Mouse (Mus musculus): Measurements from ENCODE around the gene Krtap19-5. TPM values are rescaled to one million over a fixed set of nuclear protein-coding genes. Genes with fewer than 3 reads are reported as not detected.

Krtap19-5 gene
- polyA plus RNA-seq, 1 experiment from 2014 or later = not detected

Other genes with a start within 250 kb of the Krtap19-5 start
- not detected in 2 replicates for gene Krtap26-1, start 248.7 kb downstream of the Krtap19-5 start, polyA plus RNA-seq (2015; fragmentation: Nextera tagmentation; extraction: Ambion mirVana)
- gene Krtap27-1, start 224.8 kb downstream of the Krtap19-5 start, polyA plus RNA-seq (2015; fragmentation: Nextera tagmentation; extraction: Ambion mirVana) = not detected in 2 replicates
- gene 2310061N02Rik, start 188.5 kb downstream of the Krtap19-5 start, polyA plus RNA-seq (2015; fragmentation: Nextera tagmentation; extraction: Ambion mirVana) = not detected in 2 replicates
- gene Krtap13-1, start 167.6 kb downstream of the Krtap19-5 start, polyA plus RNA-seq (2015; fragmentation: Nextera tagmentation; extraction: Ambion mirVana) = not detected in 2 replicates
- gene Krtap13, start 144.8 kb downstream of the Krtap19-5 start, polyA plus RNA-seq (2015; fragmentation: Nextera tagmentation; extraction: Ambion mirVana) = not detected in 2 replicates
- not detected in 2 replicates for gene 2310034C09Rik, start 137.6 kb downstream of the Krtap19-5 start, polyA plus RNA-seq (2015; fragmentation: Nextera tagmentation; extraction: Ambion mirVana)
- not detected in 2 replicates for gene 2310057N15Rik, start 122.3 kb downstream of the Krtap19-5 start, polyA plus RNA-seq (2015; fragmentation: Nextera tagmentation; extraction: Ambion mirVana)
- not detected in 2 replicates for gene Gm5965, start 118.6 kb downstream of the Krtap19-5 start, polyA plus RNA-seq (2015; fragmentation: Nextera tagmentation; extraction: Ambion mirVana)
- gene Gm20741, start 84.2 kb downstream of the Krtap19-5 start, polyA plus RNA-seq (2015; fragmentation: Nextera tagmentation; extraction: Ambion mirVana) = not detected in 2 replicates
- not detected in 2 replicates for gene Krtap15, start 76.2 kb downstream of the Krtap19-5 start, polyA plus RNA-seq (2015; fragmentation: Nextera tagmentation; extraction: Ambion mirVana)
- gene Krtap14, start 70.3 kb downstream of the Krtap19-5 start, polyA plus RNA-seq (2015; fragmentation: Nextera tagmentation; extraction: Ambion mirVana) = not detected in 2 replicates
- not detected in 2 replicates for gene Krtap19-1, start 27.0 kb downstream of the Krtap19-5 start, polyA plus RNA-seq (2015; fragmentation: Nextera tagmentation; extraction: Ambion mirVana)
- not detected in 2 replicates for gene Krtap19-2, start 22.2 kb downstream of the Krtap19-5 start, polyA plus RNA-seq (2015; fragmentation: Nextera tagmentation; extraction: Ambion mirVana)
- gene Krtap19-3, start 18.4 kb downstream of the Krtap19-5 start, polyA plus RNA-seq (2015; fragmentation: Nextera tagmentation; extraction: Ambion mirVana) = not detected in 2 replicates
- gene Krtap19-4, start 11.4 kb downstream of the Krtap19-5 start, polyA plus RNA-seq (2015; fragmentation: Nextera tagmentation; extraction: Ambion mirVana) = not detected in 2 replicates
- not detected in 2 replicates for gene Krtap19-9b, start 35.8 kb upstream of the Krtap19-5 start, polyA plus RNA-seq (2015; fragmentation: Nextera tagmentation; extraction: Ambion mirVana)
- gene Krtap16-3, start 66.4 kb upstream of the Krtap19-5 start, polyA plus RNA-seq (2015; fragmentation: Nextera tagmentation; extraction: Ambion mirVana) = not detected in 2 replicates
- not detected in 2 replicates for gene Krtap22-2, start 114.3 kb upstream of the Krtap19-5 start, polyA plus RNA-seq (2015; fragmentation: Nextera tagmentation; extraction: Ambion mirVana)
- gene Gm10229, start 118.8 kb upstream of the Krtap19-5 start, polyA plus RNA-seq (2015; fragmentation: Nextera tagmentation; extraction: Ambion mirVana) = not detected in 2 replicates
- not detected in 2 replicates for gene Krtap6-1, start 135.2 kb upstream of the Krtap19-5 start, polyA plus RNA-seq (2015; fragmentation: Nextera tagmentation; extraction: Ambion mirVana)
- gene Gm10228, start 145.0 kb upstream of the Krtap19-5 start, polyA plus RNA-seq (2015; fragmentation: Nextera tagmentation; extraction: Ambion mirVana) = not detected in 2 replicates
- gene Krtap6-5, start 151.4 kb upstream of the Krtap19-5 start, polyA plus RNA-seq (2015; fragmentation: Nextera tagmentation; extraction: Ambion mirVana) = not detected in 2 replicates
- gene 1110025L11Rik, start 167.5 kb upstream of the Krtap19-5 start, polyA plus RNA-seq (2015; fragmentation: Nextera tagmentation; extraction: Ambion mirVana) = not detected in 2 replicates
- gene Krtap6-3, start 187.6 kb upstream of the Krtap19-5 start, polyA plus RNA-seq (2015; fragmentation: Nextera tagmentation; extraction: Ambion mirVana) = not detected in 2 replicates
- gene Gm6358, start 244.4 kb upstream of the Krtap19-5 start, polyA plus RNA-seq (2015; fragmentation: Nextera tagmentation; extraction: Ambion mirVana) = not detected in 2 replicates